Mouse (Mus musculus) midbrain, postnatal 0 days (tissue): ENCODE measurements around the gene Gatad1. TPM values are rescaled to one million over a fixed set of nuclear protein-coding genes. Genes with fewer than 3 reads are reported as not detected.
A peak's percentile ranks its signal among the peaks of the same experiment; 100 is the strongest.

Source experiments
- ATAC-seq: fragments of 200-750 bp; cut with Nextera tagmentation; 2 replicates; pipeline ENCODE4 v1.8.0; 2017; ENCODE audit warnings: moderate number of reproducible peaks, mild to moderate bottlenecking, moderate TSS enrichment, moderate library complexity; ENCODE audit not compliant: low FRiP score
- DNase-seq: peaks from one replicate; pipeline ENCODE4 v3.0.0-alpha.2; 2015; ENCODE audit warnings: low spot score
- H3K27ac ChIP-seq: fragments of 300-500 bp; sonication (generic); 2 replicates; pipeline ENCODE4 v1.5.1; 2014; ENCODE audit warnings: low read depth, mild to moderate bottlenecking, low read length, mixed read lengths
- H3K27me3 ChIP-seq: fragments of 300-500 bp; sonication (generic); 2 replicates; pipeline ENCODE4 v1.6.1; 2014; ENCODE audit warnings: low read length, control low read depth, mixed read lengths; ENCODE audit not compliant: insufficient read depth
- H3K36me3 ChIP-seq: fragments of 300-500 bp; sonication (generic); 2 replicates; pipeline ENCODE4 v1.6.1; 2014; ENCODE audit warnings: low read length, control low read depth, mixed read lengths; ENCODE audit not compliant: insufficient read depth
- H3K4me1 ChIP-seq: fragments of 300-500 bp; sonication (generic); 2 replicates; pipeline ENCODE4 v1.6.1; 2014; ENCODE audit warnings: mild to moderate bottlenecking, control low read depth, antibody characterized with exemption, low read length, mixed read lengths; ENCODE audit not compliant: insufficient read depth
- H3K4me2 ChIP-seq: fragments of 300-500 bp; sonication (generic); 2 replicates; pipeline ENCODE4 v1.6.1; 2014; ENCODE audit warnings: low read depth, mild to moderate bottlenecking, low read length, mixed read lengths; ENCODE audit not compliant: poor library complexity, severe bottlenecking
- H3K4me3 ChIP-seq: fragments of 300-500 bp; sonication (generic); 2 replicates; pipeline ENCODE4 v1.5.1; 2014; ENCODE audit warnings: low read depth, mild to moderate bottlenecking, low read length, moderate library complexity
- H3K9ac ChIP-seq: fragments of 300-500 bp; sonication (generic); replicated peaks from 2 replicates; pipeline ENCODE4 v1.6.1; 2014; ENCODE audit warnings: mild to moderate bottlenecking, low read length, moderate library complexity, mixed read lengths; ENCODE audit not compliant: poor library complexity, severe bottlenecking
- H3K9me3 ChIP-seq: fragments of 300-500 bp; sonication (generic); 2 replicates; pipeline ENCODE4 v1.6.1; 2016; ENCODE audit warnings: low read length, control low read depth
- CTCF ChIP-seq: IDR thresholded peaks from 2 replicates; pipeline ENCODE4 v1.5.1; 2016; ENCODE audit warnings: antibody characterized with exemption, mild to moderate bottlenecking
- WGBS: fragments of 180-500 bp; shearing (Covaris S2); extraction: QIAGEN DNeasy Blood & Tissue Kit; methylation state at CpG from one replicate; pipeline ENCODE4 v1.1.7; 2014; 5-methylcytosine and 5-hydroxymethylcytosine counted together
- polyA plus RNA-seq: library from polyadenylated mRNA; unstranded; fragments of >200 nt; fragmentation: Nextera tagmentation; extraction: Ambion mirVana; gene quantifications from 2 replicates; pipeline ENCODE4 v1.2.1, GENCODE M21; 2015
- total RNA-seq: library from RNA; depleted of rRNA; stranded (reverse); fragments of >200 nt; gene quantifications from 2 replicates; pipeline ENCODE4 v1.2.3, GENCODE M21; 2014

The Gatad1 gene
- total and polyA plus RNA-seq, 2 experiments from 2014 or later = 89.1 to 103 TPM

GRCm38 (mm10) chr5:3651621-3652020 lies 5.4 kb downstream of the Gatad1 start:
- DNase-seq (no peak), ATAC-seq (no peak)
- no peak for TF ChIP-seq CTCF
- Histone ChIP-seq H3K4me3 (no peak overlapping the region), H3K4me1 (0 out of 2 replicates have a peak, but pooled peaks cover under 1% of the 10 kb centered on the region), H3K9me3 (no peaks in the 10 kb centered on the region), H3K9ac (no peak overlapping the region), H3K27me3 (no peaks in the 10 kb centered on the region), H3K4me2 (no peak overlapping the region), H3K27ac (no peak overlapping the region), H3K36me3 (no peaks in the 10 kb centered on the region)
- WGBS = 85% methylated on average over 5 of the region's 5 CpGs

- H3K27ac ChIP-seq = no peak within 1 kb of the TSS
- no peaks in the 10 kb centered on the region for H3K9me3 ChIP-seq
- no peaks in the 10 kb centered on the region for H3K27me3 ChIP-seq
- H3K4me1 ChIP-seq = 0 out of 2 replicates have a peak, but pooled peaks cover 3% of the 10 kb centered on the region
- WGBS = 77% methylated on average over 6 of the region's 6 CpGs
- no peak within 1 kb of the TSS for H3K4me3 ChIP-seq
- H3K36me3 ChIP-seq = no peaks in the 10 kb centered on the region
- no peak for TF ChIP-seq CTCF
- ATAC-seq (no peak), DNase-seq (no peak)
- H3K4me2 ChIP-seq = no peak within 1 kb of the TSS
- H3K9ac ChIP-seq = no peak within 1 kb of the TSS
These were observed 6.1 kb downstream of the Gatad1 start, which contains the start of gene Tmbim7 for GRCm38 (mm10) chr5:3650881-3651280. Gene Tmbim7, plus strand, starts transcription at chr5:3651181.

GRCm38 (mm10) chr5:3648849-3649210 lies 8.2 kb downstream of the Gatad1 start:
- Histone ChIP-seq H3K9me3 (no peaks in the 10 kb centered on the region), H3K27ac (no peak overlapping the region), H3K4me2 (no peak overlapping the region), H3K9ac (no peak overlapping the region), H3K4me3 (no peak overlapping the region), H3K4me1 (0 out of 2 replicates have a peak, but pooled peaks cover 3% of the 10 kb centered on the region), H3K27me3 (no peaks in the 10 kb centered on the region), H3K36me3 (no peaks in the 10 kb centered on the region)
- ATAC-seq = no peak
- no peak for TF ChIP-seq CTCF
- WGBS = 75% methylated on average over 4 of the region's 4 CpGs
- no peak for DNase-seq

GRCm38 (mm10) chr5:3648206-3648848 lies 8.7 kb downstream of the Gatad1 start:
- H3K36me3 ChIP-seq = 0 out of 2 replicates have a peak, but pooled peaks cover 2% of the 10 kb centered on the region
- DNase-seq = no peak
- H3K4me3 ChIP-seq = no peak overlapping the region
- 51% methylated on average over 4 of the region's 4 CpGs for WGBS
- no peaks in the 10 kb centered on the region for H3K9me3 ChIP-seq
- no peak for TF ChIP-seq CTCF
- no peak overlapping the region for H3K9ac ChIP-seq
- 0 out of 2 replicates have a peak, but pooled peaks cover 3% of the 10 kb centered on the region for H3K4me1 ChIP-seq
- H3K27ac ChIP-seq = no peak overlapping the region
- no peak for ATAC-seq
- no peaks in the 10 kb centered on the region for H3K27me3 ChIP-seq
- peak overlapping the region; percentile 58 for H3K4me2 ChIP-seq

- Histone ChIP-seq H3K36me3 (0 out of 2 replicates have a peak, but pooled peaks cover 5% of the 10 kb centered on the region), H3K4me1 (0 out of 2 replicates have a peak, but pooled peaks cover 3% of the 10 kb centered on the region), H3K4me2 (peak overlapping the region; percentile 58), H3K4me3 (peak overlapping the region; percentile 97), H3K27me3 (no peaks in the 10 kb centered on the region), H3K9ac (peak overlapping the region; percentile 86), H3K9me3 (no peaks in the 10 kb centered on the region), H3K27ac (peak overlapping the region; percentile 86)
- DNase-seq (peak; percentile 91), ATAC-seq (peak; percentile 91)
- TF ChIP-seq CTCF = no peak; the same call in 1 of the 2 replicates
- 0% methylated on average over 4 of the region's 46 CpGs for WGBS
These were observed 9.3 kb downstream of the Gatad1 start for GRCm38 (mm10) chr5:3647708-3648121.

- WGBS = 1% methylated on average over 49 of the region's 60 CpGs
- H3K27ac ChIP-seq = peak overlapping the region; percentile 86
- no peaks in the 10 kb centered on the region for H3K27me3 ChIP-seq
- H3K4me2 ChIP-seq = peak overlapping the region; percentile 58
- ATAC-seq (peak; percentile 76), DNase-seq (peak; percentile 80)
- TF ChIP-seq CTCF = peak; percentile 73
- H3K36me3 ChIP-seq = 0 out of 2 replicates have a peak, but pooled peaks cover 5% of the 10 kb centered on the region
- H3K4me3 ChIP-seq = peak overlapping the region; percentile 97
- H3K9ac ChIP-seq = peak overlapping the region; percentile 86
- H3K4me1 ChIP-seq = 0 out of 2 replicates have a peak, but pooled peaks cover 3% of the 10 kb centered on the region
- no peaks in the 10 kb centered on the region for H3K9me3 ChIP-seq
These were observed 9.8 kb downstream of the Gatad1 start for GRCm38 (mm10) chr5:3646991-3647707.
